Mouse (Mus musculus): ENCODE measurements around the gene Nup93. TPM values are rescaled to one million over a fixed set of nuclear protein-coding genes. Genes with fewer than 3 reads are reported as not detected.

Gene Nup93
- polyA plus RNA-seq, 1 experiment from 2014 or later, result 146 TPM

MicroRNA genes within 50 kb of the gene (microRNA counts, 519-probe panel; counts per million panel counts)
- 4,322 counts per million, percentile 82 among the panel's probes with 10 or more counts for microRNA mmu-miR-138

Small RNAs within 50 kb of the gene (microRNA-seq; reads per million reads assigned to microRNA genes)
- 75.3 reads per million, percentile 46 among the genes with 10 or more reads in this experiment for gene Mir138-2

Other genes starting within 250 kb of the Nup93 start
- gene Amfr, start 201.7 kb upstream of the Nup93 start, polyA plus RNA-seq (2016; fragmentation: Nextera tagmentation; extraction: Ambion mirVana), result 35.9 and 39.1 TPM in 2 replicates
- 147 and 161 TPM in 2 replicates for gene Nudt21, start 177.5 kb upstream of the Nup93 start, polyA plus RNA-seq (2016; fragmentation: Nextera tagmentation; extraction: Ambion mirVana)
- gene Ogfod1, start 177.4 kb upstream of the Nup93 start, polyA plus RNA-seq (2016; fragmentation: Nextera tagmentation; extraction: Ambion mirVana), result 13.6 and 15.4 TPM in 2 replicates
- 13.3 and 14.2 TPM in 2 replicates for gene Bbs2, start 115.6 kb upstream of the Nup93 start, polyA plus RNA-seq (2016; fragmentation: Nextera tagmentation; extraction: Ambion mirVana)
- not detected in 2 replicates for gene Mt4, start 77.4 kb upstream of the Nup93 start, polyA plus RNA-seq (2016; fragmentation: Nextera tagmentation; extraction: Ambion mirVana)
- 0.30 TPM in 1 of 2 replicates, not detected in the other for gene Mt3, start 62.0 kb upstream of the Nup93 start, polyA plus RNA-seq (2016; fragmentation: Nextera tagmentation; extraction: Ambion mirVana)
- gene Mt2, start 41.9 kb upstream of the Nup93 start, polyA plus RNA-seq (2016; fragmentation: Nextera tagmentation; extraction: Ambion mirVana), result 30.0 and 45.6 TPM in 2 replicates
- gene Mt1, start 35.5 kb upstream of the Nup93 start, polyA plus RNA-seq (2016; fragmentation: Nextera tagmentation; extraction: Ambion mirVana), result 105 and 163 TPM in 2 replicates
- not detected in 2 replicates for gene Slc12a3, start 114.6 kb downstream of the Nup93 start, polyA plus RNA-seq (2016; fragmentation: Nextera tagmentation; extraction: Ambion mirVana)
- gene Herpud1, start 171.9 kb downstream of the Nup93 start, polyA plus RNA-seq (2016; fragmentation: Nextera tagmentation; extraction: Ambion mirVana), result 52.4 and 54.0 TPM in 2 replicates
- gene Nlrc5, start 219.8 kb downstream of the Nup93 start, polyA plus RNA-seq (2016; fragmentation: Nextera tagmentation; extraction: Ambion mirVana), result not detected in 2 replicates

All from limb, embryonic 10.5 days (tissue).